Mouse (Mus musculus) lung, adult 2 months (tissue): ENCODE measurements around the gene Plcl1.

Source experiments
- CTCF ChIP-seq: fragments of 200-500 bp; IDR thresholded peaks from 2 replicates; pipeline ENCODE4 v1.5.1; 2011; ENCODE audit warnings: mild to moderate bottlenecking, low read length, control low read depth; ENCODE audit not compliant: insufficient read depth
- POLR2A ChIP-seq: fragments of 200-500 bp; IDR thresholded peaks from 2 replicates; pipeline ENCODE4 v1.6.1; 2011; ENCODE audit warnings: low read depth, mild to moderate bottlenecking, control low read depth, low read length, borderline replicate concordance; ENCODE audit errors: extremely low read depth

GRCm38 (mm10) chr1:55792817-55793216, 387.1 kb downstream of the Plcl1 start:
- TF ChIP-seq CTCF (no peak), POLR2A (no peak)
